Mouse (Mus musculus) ES-E14 (cell line): ENCODE measurements at regions not wholly inside any gene's neighbourhood (a gene's known extent, or its start where the extent isn't known, plus 50 kb on each side); places are given as distances from the start of the nearest gene placed in this dataset.

ENCODE experiments used
- DNase-seq: peaks from one replicate; pipeline ENCODE4 v3.0.0-alpha.2; 2013; ENCODE audit warnings: low read depth, low spot score
- H3K27ac ChIP-seq: 2 replicates; pipeline ENCODE4 v1.5.1; 2012; ENCODE audit warnings: low read depth, mild to moderate bottlenecking, low read length, moderate library complexity, mixed read lengths; ENCODE audit not compliant: poor library complexity, insufficient read depth, severe bottlenecking
- H3K36me3 ChIP-seq: 2 replicates; pipeline ENCODE4 v1.6.1; 2012; ENCODE audit warnings: mild to moderate bottlenecking, low read length, moderate library complexity, mixed read lengths; ENCODE audit not compliant: control insufficient read depth, poor library complexity, insufficient read depth, severe bottlenecking
- H3K4me1 ChIP-seq, 2 experiments: fragments of 150-350 bp in 1 of 2; sonication (generic) in 1 of 2; 2 replicates each; pipeline ENCODE4 v1.6.1; 2012; ENCODE audit warnings: low read length in 2 of 2, mild to moderate bottlenecking in 1 of 2, mixed read lengths in 1 of 2; ENCODE audit not compliant: control insufficient read depth in 2 of 2, insufficient read depth in 2 of 2, poor library complexity in 1 of 2
- H3K4me3 ChIP-seq, 2 experiments: fragments of 150-350 bp in 1 of 2; sonication (generic) in 1 of 2; 2 replicates each; pipeline ENCODE4 v1.5.1; 2012; ENCODE audit warnings: low read length in 2 of 2, low read depth in 1 of 2, mild to moderate bottlenecking in 1 of 2, mixed read lengths in 1 of 2; ENCODE audit not compliant: insufficient read depth in 1 of 2, poor library complexity in 1 of 2, severe bottlenecking in 1 of 2
- H3K9ac ChIP-seq: 2 replicates; pipeline ENCODE4 v1.6.1; 2012; ENCODE audit warnings: low read depth, mild to moderate bottlenecking, low read length, mixed read lengths; ENCODE audit not compliant: poor library complexity, insufficient read depth, severe bottlenecking
- H3K9me3 ChIP-seq: fragments of 150-350 bp; sonication (generic); 2 replicates; pipeline ENCODE4 v1.6.1; 2012; ENCODE audit warnings: low read depth, mild to moderate bottlenecking, low read length; ENCODE audit not compliant: control insufficient read depth, insufficient read depth
- CHD2 ChIP-seq: IDR thresholded peaks from 2 replicates; pipeline ENCODE4 v1.6.1; 2014; ENCODE audit warnings: mild to moderate bottlenecking, low read depth, low read length, inconsistent platforms
- HCFC1 ChIP-seq: IDR thresholded peaks from 2 replicates; pipeline ENCODE4 v1.6.1; 2012; ENCODE audit warnings: low read length, inconsistent platforms, borderline replicate concordance; ENCODE audit not compliant: insufficient read depth
- MAFK ChIP-seq: IDR thresholded peaks from 2 replicates; pipeline ENCODE4 v1.6.1; 2014; ENCODE audit warnings: mild to moderate bottlenecking, low read depth, low read length, inconsistent platforms; ENCODE audit not compliant: insufficient read depth
- ZC3H11A ChIP-seq: IDR thresholded peaks from 2 replicates; pipeline ENCODE4 v1.6.1; 2012; ENCODE audit warnings: low read depth, mild to moderate bottlenecking, inconsistent platforms, low read length, borderline replicate concordance
- ZNF384 ChIP-seq: IDR thresholded peaks from 2 replicates; pipeline ENCODE4 v1.6.1; 2012; ENCODE audit warnings: low read depth, low read length, inconsistent platforms
- in situ Hi-C, 2 experiments: fragments of 600-800 bp; cut with MboI; formaldehyde crosslinking; loops; one replicate each; pipeline ENCODE4 v1.15.1; 2025; ENCODE audit warnings: low sequenced_read_pairs in 2 of 2, inconsistent platforms in 1 of 2; ENCODE audit not compliant: unreplicated experiment in 2 of 2

DNA sequence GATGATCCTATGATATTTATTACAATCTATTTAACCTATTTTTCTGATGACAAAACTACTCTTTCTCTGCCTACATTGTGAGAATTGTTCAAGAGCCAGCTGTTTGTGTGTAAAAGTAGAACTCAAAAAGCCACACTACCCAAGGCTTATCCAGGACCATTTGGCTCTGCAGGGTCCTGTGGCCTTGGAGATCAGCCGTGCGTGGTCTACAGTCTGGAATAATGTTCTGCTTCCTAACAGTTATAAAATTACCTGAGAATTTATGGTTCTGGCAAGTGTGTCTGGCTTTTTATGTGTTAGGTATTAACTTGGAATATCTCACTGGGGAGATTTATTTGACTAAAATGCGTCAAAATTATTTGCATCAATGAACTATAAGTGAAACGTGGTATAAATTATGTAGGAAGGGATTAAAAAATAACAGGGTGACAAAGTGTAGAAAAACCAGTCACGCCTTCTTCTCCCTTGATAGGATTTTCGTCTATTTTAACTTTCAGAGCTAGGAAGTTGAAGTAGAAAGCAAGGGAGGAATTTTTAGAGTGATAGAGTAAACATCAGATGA lies 1789.0 kb upstream of the Gm7489 start:
- H3K4me1 ChIP-seq, result no peaks in the 10 kb centered on the region
- H3K4me3 ChIP-seq, result no peak overlapping the region
- in situ Hi-C loops, result no loop called here
- H3K27ac ChIP-seq, result no peak overlapping the region
- no peak overlapping the region for H3K9ac ChIP-seq
- no peak for TF ChIP-seq HCFC1
- TF ChIP-seq MAFK, result no peak
- no peak for TF ChIP-seq ZNF384
- TF ChIP-seq CHD2, result no peak
- TF ChIP-seq ZC3H11A, result no peak
- DNase-seq, result no peak
- H3K36me3 ChIP-seq, result no peaks in the 10 kb centered on the region
- no peaks in the 10 kb centered on the region for H3K9me3 ChIP-seq

GRCm38 (mm10) chr15:52108761-52109160 lies 1775.9 kb upstream of the Gm7489 start:
- H3K4me3 ChIP-seq, result no peak overlapping the region
- H3K4me1 ChIP-seq, result no peaks in the 10 kb centered on the region
- no peak overlapping the region for H3K27ac ChIP-seq
- H3K9ac ChIP-seq, result no peak overlapping the region
- TF ChIP-seq HCFC1 (no peak), ZNF384 (no peak), ZC3H11A (no peak), CHD2 (no peak), MAFK (no peak)
- in situ Hi-C loops, result no loop called here
- DNase-seq, result no peak
- no peaks in the 10 kb centered on the region for H3K36me3 ChIP-seq
- H3K9me3 ChIP-seq, result no peaks in the 10 kb centered on the region

GRCm38 (mm10) chr15:52114368-52115036 lies 1770.2 kb upstream of the Gm7489 start:
- Histone ChIP-seq H3K36me3 (no peaks in the 10 kb centered on the region), H3K4me1 (no peaks in the 10 kb centered on the region), H3K9me3 (no peaks in the 10 kb centered on the region), H3K4me3 (no peak overlapping the region), H3K27ac (no peak overlapping the region), H3K9ac (no peak overlapping the region)
- in situ Hi-C loops, result no loop called here
- TF ChIP-seq HCFC1 (no peak), ZC3H11A (no peak), CHD2 (no peak), MAFK (no peak), ZNF384 (no peak)
- no peak for DNase-seq

- in situ Hi-C loops, result no loop called here
- H3K36me3 ChIP-seq, result no peaks in the 10 kb centered on the region
- H3K27ac ChIP-seq, result no peak overlapping the region
- no peak overlapping the region for H3K9ac ChIP-seq
- no peak for TF ChIP-seq CHD2
- no peak for TF ChIP-seq ZC3H11A
- TF ChIP-seq ZNF384, result no peak
- no peak for TF ChIP-seq MAFK
- H3K4me3 ChIP-seq, result no peak overlapping the region
- H3K4me1 ChIP-seq, result no peaks in the 10 kb centered on the region
- no peak for DNase-seq
- no peaks in the 10 kb centered on the region for H3K9me3 ChIP-seq
Observed at GRCm38 (mm10) chr15:52136693-52137092, 1748.0 kb upstream of the Gm7489 start.
